ENCODE assay signal across 10 mouse cellular contexts in genomic region chr17:66756500-66756899, GRCm38 (mm10).
DNase-seq lines count a peak whose midpoint lies in the region; ATAC-seq and TF ChIP-seq lines count a peak whose summit lies in the region.
"Had no signal": no experiment of that assay in that cellular context is flagged by ENCODE, and none has a peak within 500 bp of the region (broad histone marks: within the 10 kb centered on the region; RNA-seq: fewer than 3 reads in every experiment).

No protein-coding gene starts in this region.

- H3K4me2 ChIP-seq in liver, embryonic 11.5 days, result peak overlapping the region; percentile 45; the same call in 1 of the 2 replicates
- H3K4me2 ChIP-seq in embryonic facial prominence, embryonic 15.5 days (replicated peaks), result peak overlapping the region; percentile 39
- H3K4me2 ChIP-seq in forebrain, postnatal 0 days (ENCODE audit: low read depth), result peak overlapping the region; percentile 41
- peak overlapping the region; percentile 38 for H3K4me2 ChIP-seq in liver, embryonic 15.5 days

- no peak overlapping the region for H3K9ac ChIP-seq in liver, embryonic 11.5 days (ENCODE audit: low read depth, low read length)
- no peak overlapping the region for H3K9ac ChIP-seq in embryonic facial prominence, embryonic 15.5 days
- H3K9ac ChIP-seq in forebrain, postnatal 0 days, result no peak overlapping the region
- no peak overlapping the region for H3K9ac ChIP-seq in liver, embryonic 15.5 days

- no peak for ATAC-seq in liver, embryonic 11.5 days (replicated peaks; ENCODE audit: low FRiP score)
- no peak for ATAC-seq in embryonic facial prominence, embryonic 15.5 days (ENCODE audit: insufficient number of reproducible peaks, low FRiP score, low TSS enrichment, low read depth)
- peak; percentile 44 for ATAC-seq in forebrain, postnatal 0 days
- no peak for ATAC-seq in liver, embryonic 15.5 days (ENCODE audit: insufficient read depth)
- ATAC-seq: Patski had no signal

- no peaks in the 10 kb centered on the region for H3K9me3 ChIP-seq in liver, embryonic 11.5 days (ENCODE audit: control insufficient read depth, low read length)
- no peaks in the 10 kb centered on the region for H3K9me3 ChIP-seq in embryonic facial prominence, embryonic 15.5 days (replicated peaks)
- H3K9me3 ChIP-seq in forebrain, postnatal 0 days (ENCODE audit: low read length), result no peaks in the 10 kb centered on the region
- no peaks in the 10 kb centered on the region for H3K9me3 ChIP-seq in liver, embryonic 15.5 days (replicated peaks)

- no peaks in the 10 kb centered on the region; the same call in 1 of the 2 replicates for H3K36me3 ChIP-seq in liver, embryonic 11.5 days (ENCODE audit: control insufficient read depth, insufficient read depth, low read length)
- H3K36me3 ChIP-seq in embryonic facial prominence, embryonic 15.5 days, result no peaks in the 10 kb centered on the region
- H3K36me3 ChIP-seq in forebrain, postnatal 0 days (ENCODE audit: insufficient read depth), result no peaks in the 10 kb centered on the region
- no peaks in the 10 kb centered on the region for H3K36me3 ChIP-seq in liver, embryonic 15.5 days (replicated peaks)

- no peak overlapping the region for H3K27ac ChIP-seq in liver, embryonic 11.5 days (ENCODE audit: low read depth, low read length)
- H3K27ac ChIP-seq in embryonic facial prominence, embryonic 15.5 days (replicated peaks), result peak overlapping the region; percentile 60; the same call in 1 of the 2 replicates
- 0 out of 2 replicates have a peak overlapping the region, but pooled peaks have one; percentile 21 for H3K27ac ChIP-seq in forebrain, postnatal 0 days (ENCODE audit: low read depth, low read length)
- no peak overlapping the region for H3K27ac ChIP-seq in liver, embryonic 15.5 days (replicated peaks)

- no peak overlapping the region for H3K4me3 ChIP-seq in liver, embryonic 11.5 days (ENCODE audit: low read depth, low read length)
- peak overlapping the region; percentile 18; the same call in 1 of the 2 replicates for H3K4me3 ChIP-seq in embryonic facial prominence, embryonic 15.5 days (replicated peaks)
- no peak overlapping the region for H3K4me3 ChIP-seq in forebrain, postnatal 0 days (ENCODE audit: low read depth, low read length)
- H3K4me3 ChIP-seq in liver, embryonic 15.5 days (replicated peaks), result no peak overlapping the region

- H3K27me3 ChIP-seq in liver, embryonic 11.5 days (replicated peaks; ENCODE audit: control insufficient read depth, insufficient read depth, low read length), result no peaks in the 10 kb centered on the region
- no peaks in the 10 kb centered on the region for H3K27me3 ChIP-seq in embryonic facial prominence, embryonic 15.5 days
- H3K27me3 ChIP-seq in forebrain, postnatal 0 days (ENCODE audit: insufficient read depth, low read length), result no peaks in the 10 kb centered on the region
- no peaks in the 10 kb centered on the region for H3K27me3 ChIP-seq in liver, embryonic 15.5 days
- H3K27me3 ChIP-seq: Patski had no signal

- no peaks in the 10 kb centered on the region for H3K4me1 ChIP-seq in liver, embryonic 11.5 days (replicated peaks; ENCODE audit: control insufficient read depth, insufficient read depth, low read length)
- H3K4me1 ChIP-seq in embryonic facial prominence, embryonic 15.5 days, result peaks cover 14% of the 10 kb centered on the region
- no peaks in the 10 kb centered on the region for H3K4me1 ChIP-seq in forebrain, postnatal 0 days (ENCODE audit: insufficient read depth)
- H3K4me1 ChIP-seq in liver, embryonic 15.5 days (replicated peaks), result no peaks in the 10 kb centered on the region

- TF ChIP-seq CTCF in forebrain, postnatal 0 days (IDR thresholded peaks at IDR 0.05; ENCODE audit: low read depth), result no peak

- DNase-seq in liver, embryonic 11.5 days (ENCODE audit: low spot score), result no peak
- no peak for DNase-seq in liver
- DNase-seq in forebrain, postnatal 0 days, result peak; percentile 50
- no peak for DNase-seq in ovary, adult 18-20 months (ENCODE audit: low spot score)
- DNase-seq in kidney, postnatal 10 days, result no peak
- DNase-seq: adrenal gland, adult 2 months; kidney, postnatal 36 days had no signal

- 67% methylated on average over 9 of the region's 9 CpGs for WGBS in liver, embryonic 11.5 days
- 39% methylated on average over 9 of the region's 9 CpGs for WGBS in embryonic facial prominence, embryonic 15.5 days
- WGBS in forebrain, postnatal 0 days, result 60% methylated on average over 9 of the region's 9 CpGs
- WGBS in liver, embryonic 15.5 days (ENCODE audit: insufficient replicate concordance), result 64% methylated on average over 9 of the region's 9 CpGs

Comparison
In these comparisons a context has a peak if more than half of its experiments do, and no peak if none do; other contexts are left out.
1. H3K27ac ChIP-seq: peak in embryonic facial prominence, embryonic 15.5 days (single experiment) and forebrain, postnatal 0 days (single experiment); none in liver, embryonic 11.5 days (single experiment) and liver, embryonic 15.5 days (single experiment).
2. Peak in every context shown above with its lines, with median percentiles within 50 percentile points of each other: H3K4me2 ChIP-seq.